Mouse (Mus musculus) heart, adult 2 months (tissue): ENCODE measurements around the gene Rfc2.

Experiments
- CTCF ChIP-seq: fragments of 200-600 bp; IDR thresholded peaks from 2 replicates; pipeline ENCODE4 v1.8.1; 2022; ENCODE audit warnings: antibody characterized with exemption, mild to moderate bottlenecking, moderate library complexity
- EP300 ChIP-seq: fragments of 200-500 bp; IDR thresholded peaks from 2 replicates; pipeline ENCODE4 v1.6.1; 2011; ENCODE audit warnings: low read depth, low read length, control low read depth; ENCODE audit not compliant: insufficient read depth
- POLR2A ChIP-seq: fragments of 200-500 bp; IDR thresholded peaks from 2 replicates; pipeline ENCODE4 v1.6.1; 2011; ENCODE audit warnings: mild to moderate bottlenecking, low read depth, low read length, control low read depth; ENCODE audit not compliant: insufficient read depth

DNA sequence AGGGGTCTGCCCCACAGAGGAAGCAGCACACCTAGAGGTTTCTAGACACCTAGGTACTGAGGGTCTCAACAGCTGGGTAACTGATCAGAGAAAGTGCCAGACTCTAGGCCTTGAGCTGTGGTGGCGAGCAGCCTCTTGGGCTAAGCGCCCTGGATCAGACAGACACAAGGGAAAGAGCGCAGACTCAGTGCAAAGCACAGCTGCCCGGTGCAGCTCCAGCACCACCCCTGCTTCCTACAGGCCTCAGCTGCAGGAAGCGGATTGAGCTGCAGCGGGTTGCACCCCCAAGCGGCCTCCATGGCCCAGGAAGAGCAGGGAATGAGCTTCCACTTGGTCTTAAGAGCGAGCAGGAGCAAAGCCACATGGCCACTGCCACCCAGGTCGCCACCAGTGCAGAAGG is 39.3 kb downstream of the Rfc2 start:
- TF ChIP-seq POLR2A, result no peak
- TF ChIP-seq CTCF, result no peak
- TF ChIP-seq EP300, result no peak
